Comparison of ENCODE assay signal across 23 mouse cellular contexts in the genomic region with DNA sequence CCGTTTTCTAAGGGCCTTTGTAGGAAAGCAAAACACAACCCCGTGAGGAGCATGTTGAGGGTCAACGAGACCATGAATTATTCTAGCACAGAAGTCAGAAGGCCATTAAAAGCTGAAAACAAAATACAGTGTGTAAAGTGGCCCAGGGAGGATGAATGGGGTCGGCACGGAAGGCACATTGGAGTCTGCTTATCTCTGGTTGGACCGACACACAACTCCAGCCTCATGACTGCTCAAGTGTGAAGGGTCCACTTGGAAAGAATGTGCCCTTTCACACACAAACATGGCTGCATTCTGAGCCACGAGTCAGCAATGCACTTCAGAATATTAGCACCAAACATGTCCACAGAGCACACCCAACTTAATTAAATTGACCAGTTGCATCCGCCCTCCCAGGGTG.
DNase-seq lines count a peak whose midpoint lies in the region; ATAC-seq and TF ChIP-seq lines count a peak whose summit lies in the region.
"Had no signal": no experiment of that assay in that cellular context is flagged by ENCODE, and none has a peak within 500 bp of the region (broad histone marks: within the 10 kb centered on the region; RNA-seq: fewer than 3 reads in every experiment).

No protein-coding gene starts in this region.

- TF ChIP-seq CTCF in Patski (IDR thresholded peaks at IDR 0.05) = no peak
- no peak for TF ChIP-seq CTCF in lung, postnatal 0 days (IDR thresholded peaks at IDR 0.05)
- no peak for TF ChIP-seq CTCF in forebrain, postnatal 0 days (IDR thresholded peaks at IDR 0.05; ENCODE audit: low read depth)

- ATAC-seq in Patski = peak; percentile 69
- peak; percentile 97 for ATAC-seq in kidney, embryonic 16.5 days (ENCODE audit: low FRiP score, low TSS enrichment)
- no peak for ATAC-seq in lung, postnatal 0 days
- no peak for ATAC-seq in forebrain, postnatal 0 days
- ATAC-seq: CD4-positive, CD25-positive, alpha-beta regulatory T cell, adult 4 months; forebrain, embryonic 15.5 days had no signal

- no peak for DNase-seq in Patski (ENCODE audit: low read depth, low spot score)
- peak; percentile 69 to 75 for DNase-seq in kidney, adult 8-10 months
- peak; percentile 64 to 82 for DNase-seq in kidney, postnatal 25 days
- no peak for DNase-seq in cerebellum, adult 11 months
- no peak for DNase-seq in lung, postnatal 0 days (ENCODE audit: low spot score)
- DNase-seq in forebrain, postnatal 0 days = no peak
- no peak for DNase-seq in adrenal gland, adult 18-20 months (ENCODE audit: low spot score in 2 of 2)
- DNase-seq: adrenal gland, postnatal 14 days; B cell, adult 2 months; cerebellum, adult 18-20 months; cerebellum, adult 9-11 months; cerebellum, postnatal 36 days; gastrocnemius, postnatal 10 days; heart, adult 18-20 months; heart, postnatal 10 days; heart, postnatal 4 days had no signal

- no peaks in the 10 kb centered on the region for H3K27me3 ChIP-seq in Patski
- no peaks in the 10 kb centered on the region for H3K27me3 ChIP-seq in kidney, embryonic 16.5 days (ENCODE audit: insufficient read depth, low read length)
- H3K27me3 ChIP-seq in lung, postnatal 0 days (replicated peaks; ENCODE audit: insufficient read depth, low read length) = no peaks in the 10 kb centered on the region
- no peaks in the 10 kb centered on the region for H3K27me3 ChIP-seq in forebrain, postnatal 0 days (ENCODE audit: insufficient read depth, low read length)
- H3K27me3 ChIP-seq: forebrain, embryonic 15.5 days; hindbrain, embryonic 12.5 days had no signal

- no peak overlapping the region for H3K4me3 ChIP-seq in kidney, embryonic 16.5 days (ENCODE audit: low read length)
- H3K4me3 ChIP-seq in lung, postnatal 0 days (ENCODE audit: low read depth, low read length) = no peak overlapping the region
- no peak overlapping the region for H3K4me3 ChIP-seq in forebrain, postnatal 0 days (ENCODE audit: low read depth, low read length)
- H3K4me3 ChIP-seq: embryonic facial prominence, embryonic 10.5 days; forebrain, embryonic 15.5 days; heart, embryonic 10.5 days; hindbrain, embryonic 12.5 days had no signal

- no peaks in the 10 kb centered on the region for H3K9me3 ChIP-seq in kidney, embryonic 16.5 days (ENCODE audit: low read length)
- H3K9me3 ChIP-seq in lung, postnatal 0 days (ENCODE audit: low read length) = peaks cover 3% of the 10 kb centered on the region; the same call in 1 of the 2 replicates
- no peaks in the 10 kb centered on the region for H3K9me3 ChIP-seq in forebrain, postnatal 0 days (ENCODE audit: low read length)
- H3K9me3 ChIP-seq: forebrain, embryonic 15.5 days; G1E; heart, embryonic 10.5 days; hindbrain, embryonic 12.5 days had no signal

- no peak for TF ChIP-seq EP300 in lung, postnatal 0 days (IDR thresholded peaks at IDR 0.05)

- POLR2A ChIA-PET in Patski (lab: Charles Lee) = no interaction called here

- peaks cover 19% of the 10 kb centered on the region for H3K4me1 ChIP-seq in kidney, embryonic 16.5 days (ENCODE audit: insufficient read depth, low read length)
- H3K4me1 ChIP-seq in lung, postnatal 0 days (ENCODE audit: insufficient read depth, low read depth, low read length) = no peaks in the 10 kb centered on the region
- no peaks in the 10 kb centered on the region for H3K4me1 ChIP-seq in forebrain, postnatal 0 days (ENCODE audit: insufficient read depth)
- H3K4me1 ChIP-seq: embryonic facial prominence, embryonic 10.5 days; forebrain, embryonic 15.5 days had no signal

- 0 out of 2 replicates have a peak overlapping the region, but pooled peaks have one; percentile 19 for H3K4me2 ChIP-seq in kidney, embryonic 16.5 days (replicated peaks; ENCODE audit: low read depth, low read length)
- no peak overlapping the region for H3K4me2 ChIP-seq in lung, postnatal 0 days (replicated peaks; ENCODE audit: low read depth, low read length)
- H3K4me2 ChIP-seq in forebrain, postnatal 0 days (ENCODE audit: low read depth) = no peak overlapping the region
- H3K4me2 ChIP-seq: forebrain, embryonic 15.5 days; hindbrain, embryonic 12.5 days had no signal

- 10% methylated on average over 8 of the region's 8 CpGs for WGBS in kidney, embryonic 16.5 days
- WGBS in lung, postnatal 0 days = 70% methylated on average over 8 of the region's 8 CpGs
- 84% methylated on average over 8 of the region's 8 CpGs for WGBS in forebrain, postnatal 0 days

- CTCF ChIA-PET in Patski (lab: Charles Lee) = interaction anchor here (0.7 kb wide), 1 partner anchor 24 kb away, joined by 3 read pairs; no protein-coding TSS in a partner anchor

- no peak overlapping the region for H3K9ac ChIP-seq in kidney, embryonic 16.5 days (replicated peaks; ENCODE audit: low read length)
- no peak overlapping the region for H3K9ac ChIP-seq in lung, postnatal 0 days (replicated peaks; ENCODE audit: low read depth)
- H3K9ac ChIP-seq in forebrain, postnatal 0 days = no peak overlapping the region
- H3K9ac ChIP-seq: forebrain, embryonic 15.5 days; hindbrain, embryonic 12.5 days had no signal

- H3K36me3 ChIP-seq in kidney, embryonic 16.5 days (ENCODE audit: insufficient read depth, low read length) = no peaks in the 10 kb centered on the region
- no peaks in the 10 kb centered on the region for H3K36me3 ChIP-seq in lung, postnatal 0 days (ENCODE audit: insufficient read depth, low read length)
- H3K36me3 ChIP-seq in forebrain, postnatal 0 days (ENCODE audit: insufficient read depth) = no peaks in the 10 kb centered on the region
- H3K36me3 ChIP-seq: embryonic facial prominence, embryonic 10.5 days; forebrain, embryonic 15.5 days; G1E; heart, embryonic 10.5 days; hindbrain, embryonic 12.5 days had no signal

- in situ Hi-C loops in Patski (cut with MboI; ENCODE audit: low pct_unique_long_range_greater_than_20kb) = no loop called here

- peak overlapping the region; percentile 75 for H3K27ac ChIP-seq in kidney, embryonic 16.5 days (ENCODE audit: low read length)
- no peak overlapping the region for H3K27ac ChIP-seq in lung, postnatal 0 days (ENCODE audit: low read length)
- no peak overlapping the region for H3K27ac ChIP-seq in forebrain, postnatal 0 days (ENCODE audit: low read depth, low read length)
- H3K27ac ChIP-seq: embryonic facial prominence, embryonic 10.5 days; forebrain, embryonic 15.5 days; heart, embryonic 10.5 days; hindbrain, embryonic 12.5 days had no signal

Comparison
In these comparisons a context has a peak if more than half of its experiments do, and no peak if none do; other contexts are left out.
1. ATAC-seq: peak in Patski (single experiment) and kidney, embryonic 16.5 days (single experiment); none in lung, postnatal 0 days (single experiment) and forebrain, postnatal 0 days (single experiment).
2. DNase-seq: peak in kidney, adult 8-10 months (2 of 2) and kidney, postnatal 25 days (2 of 2); none in Patski (single experiment), cerebellum, adult 11 months (single experiment), lung, postnatal 0 days (single experiment), forebrain, postnatal 0 days (single experiment) and adrenal gland, adult 18-20 months (0 of 2).